In genomic region chr15:93961950-93962349, GRCm38 (mm10) we compare ENCODE assay signal across 22 mouse cellular contexts.
DNase-seq lines count a peak whose midpoint lies in the region; ATAC-seq lines count a peak whose summit lies in the region.
"Had no signal": no experiment of that assay in that cellular context is flagged by ENCODE, and none has a peak within 500 bp of the region (broad histone marks: within the 10 kb centered on the region; RNA-seq: fewer than 3 reads in every experiment).

No protein-coding gene starts in this region.

- peak; percentile 8 for DNase-seq in 416B (ENCODE audit: low read depth)
- peak; percentile 18 for DNase-seq in CD4-positive, CD25-positive, alpha-beta regulatory T cell, adult 2 months (ENCODE audit: low read depth, low spot score)
- DNase-seq in embryo, embryonic 10.5 days (ENCODE audit: low spot score), result no peak
- no peak for DNase-seq in urinary bladder, postnatal 36 days (ENCODE audit: low spot score in 2 of 2)
- DNase-seq in urinary bladder, postnatal 25 days (ENCODE audit: low spot score), result no peak
- no peak for DNase-seq in lung, postnatal 36 days
- DNase-seq: adrenal gland, postnatal 10 days; adrenal gland, postnatal 25 days; B cell, adult 2 months; cerebellum, adult 11 months; cerebellum, adult 18-20 months; cerebellum, adult 8-10 months; cerebellum, adult 9-11 months; cerebellum, postnatal 14 days; cerebellum, postnatal 36 days; embryo, embryonic 11 days had no signal

- ATAC-seq in common myeloid progenitor, adult 5-6 weeks (replicated peaks; ENCODE audit: low read depth, poor library complexity, severe bottlenecking), result peak; percentile 36; the same call in 1 of the 2 replicates
- ATAC-seq in inflammation-experienced regulatory T-cells, adult 6 months, result peak; percentile 46
- ATAC-seq: activated CD4-positive, CD25-positive, alpha-beta regulatory T cell, adult 4 months; forebrain, embryonic 14.5 days; forebrain, embryonic 16.5 days; Patski had no signal

Comparison
In these comparisons a context has a peak if more than half of its experiments do, and no peak if none do; other contexts are left out.
1. DNase-seq: peak in 416B (single experiment) and CD4-positive, CD25-positive, alpha-beta regulatory T cell, adult 2 months (single experiment); none in embryo, embryonic 10.5 days (single experiment), urinary bladder, postnatal 36 days (0 of 2), urinary bladder, postnatal 25 days (single experiment) and lung, postnatal 36 days (single experiment).